Mouse (Mus musculus) left cerebral cortex, postnatal 14 days (tissue): ENCODE results near the gene Pbld1. TPM values are rescaled to one million over a fixed set of nuclear protein-coding genes. Genes with fewer than 3 reads are reported as not detected.
A peak's percentile ranks its signal among the peaks of the same experiment; 100 is the strongest.

Experiments used
- DNase-seq, 2 experiments: peaks; one replicate each; pipeline ENCODE4 v3.0.0; 2021 to 2022; ENCODE audit warnings: low spot score in 2 of 2, mixed read lengths in 1 of 2
- intact Hi-C: fragments of 180-260 bp; cut with DNase I; formaldehyde crosslinking; loops from one replicate; pipeline ENCODE4 v1.15.1; 2025
- long read RNA-seq, 2 experiments: library from polyadenylated mRNA; stranded (forward); transcript quantifications; one replicate each; pipeline ENCODE4 v2.0.0; 2021
- total RNA-seq, 2 experiments: library from RNA; stranded (reverse); gene quantifications; 2 replicates each; pipeline ENCODE4 v1.2.3; 2021

Gene Pbld1
- under 1 TPM in 1 of 2 experiments, not detected in 1; 0.29 TPM for total RNA-seq
- long read RNA-seq, experiment 1 = 0 reads
- long read RNA-seq, experiment 2 = 0 reads

GRCm38 (mm10) chr10:63059862-63060261 is at the start of gene Pbld1:
TSS of gene Pbld1 (plus strand) at chr10:63060162.
- intact Hi-C loops = loop anchor here (10.0 kb wide), 1 partner anchor 75 kb away; the partner anchor contains the start of gene Rufy2
- no peak for DNase-seq

- intact Hi-C loops = no loop called here
- DNase-seq = no peak
Measured at GRCm38 (mm10) chr10:63010268-63010667, 49.7 kb upstream of the Pbld1 start.

GRCm38 (mm10) chr10:63011556-63011955 is 48.4 kb upstream of the Pbld1 start:
- no peak for DNase-seq
- intact Hi-C loops = no loop called here

- no peak for DNase-seq
- intact Hi-C loops = no loop called here
Measured at GRCm38 (mm10) chr10:63013476-63013875, 46.5 kb upstream of the Pbld1 start.

- intact Hi-C loops = no loop called here
- no peak for DNase-seq
Measured at GRCm38 (mm10) chr10:63014168-63014567, 45.8 kb upstream of the Pbld1 start.

GRCm38 (mm10) chr10:63019304-63019703 is 40.7 kb upstream of the Pbld1 start:
- DNase-seq = no peak
- intact Hi-C loops = no loop called here

GRCm38 (mm10) chr10:63021702-63022101 is 38.3 kb upstream of the Pbld1 start:
- no peak for DNase-seq
- intact Hi-C loops = loop anchor here (10.0 kb wide), 1 partner anchor 93 kb away; no protein-coding TSS in a partner anchor

GRCm38 (mm10) chr10:63022541-63023120 is 37.3 kb upstream of the Pbld1 start:
- intact Hi-C loops = loop anchor here (10.0 kb wide), 1 partner anchor 92 kb away; no protein-coding TSS in a partner anchor
- DNase-seq = no peak

GRCm38 (mm10) chr10:63023121-63023748 is 36.7 kb upstream of the Pbld1 start:
- peak; percentile 60 to 61 for DNase-seq
- intact Hi-C loops = loop anchor here (10.0 kb wide), 1 partner anchor 92 kb away; no protein-coding TSS in a partner anchor

- peak; percentile 98 to 99 for DNase-seq
- intact Hi-C loops = loop anchor here (2.0 to 10.0 kb wide), 2 partner anchors 43 to 91 kb away; no protein-coding TSS in a partner anchor
Measured at GRCm38 (mm10) chr10:63023749-63024579, 36.0 kb upstream of the Pbld1 start, which contains the start of the genes Hnrnph3 and Pbld2. TSS of gene Hnrnph3 (minus strand) at chr10:63024217. TSS of gene Pbld2 (plus strand) at chr10:63024315.

- peak; percentile 51 to 52 for DNase-seq
- intact Hi-C loops = loop anchor here (2.0 to 10.0 kb wide), 2 partner anchors 42 to 90 kb away; no protein-coding TSS in a partner anchor
Measured at GRCm38 (mm10) chr10:63024580-63024910, 35.4 kb upstream of the Pbld1 start.

- intact Hi-C loops = loop anchor here (2.0 to 10.0 kb wide), 2 partner anchors 42 to 90 kb away; no protein-coding TSS in a partner anchor
- no peak for DNase-seq
Measured at GRCm38 (mm10) chr10:63025016-63025415, 34.9 kb upstream of the Pbld1 start.

GRCm38 (mm10) chr10:63025491-63026011 is 34.4 kb upstream of the Pbld1 start:
- no peak for DNase-seq
- intact Hi-C loops = loop anchor here (2.0 to 10.0 kb wide), 2 partner anchors 41 to 89 kb away; no protein-coding TSS in a partner anchor

- intact Hi-C loops = loop anchor here (10.0 kb wide), 1 partner anchor 89 kb away; no protein-coding TSS in a partner anchor
- peak in 1 of 2 experiments; percentile 58 for DNase-seq
Measured at GRCm38 (mm10) chr10:63026156-63026794, 33.7 kb upstream of the Pbld1 start.

- intact Hi-C loops = loop anchor here (10.0 kb wide), 1 partner anchor 88 kb away; no protein-coding TSS in a partner anchor
- peak in 1 of 2 experiments; percentile 54 for DNase-seq
Measured at GRCm38 (mm10) chr10:63026795-63027160, 33.2 kb upstream of the Pbld1 start.

- DNase-seq = no peak
- intact Hi-C loops = loop anchor here (10.0 kb wide), 1 partner anchor 87 kb away; no protein-coding TSS in a partner anchor
Measured at GRCm38 (mm10) chr10:63027376-63028161, 32.4 kb upstream of the Pbld1 start.

GRCm38 (mm10) chr10:63028396-63028795 is 31.6 kb upstream of the Pbld1 start:
- no peak for DNase-seq
- intact Hi-C loops = loop anchor here (10.0 kb wide), 1 partner anchor 86 kb away; no protein-coding TSS in a partner anchor

- intact Hi-C loops = no loop called here
- no peak for DNase-seq
Measured at GRCm38 (mm10) chr10:63032267-63032666, 27.7 kb upstream of the Pbld1 start.
